Mouse (Mus musculus) gastrocnemius, adult 18-20 months (tissue): Measurements from ENCODE around the gene Gm20605. TPM values are rescaled to one million over a fixed set of nuclear protein-coding genes. Genes with fewer than 3 reads are reported as not detected.

ENCODE experiments used
- DNase-seq: peaks from one replicate; pipeline ENCODE4 v3.0.0; 2021; ENCODE audit warnings: low spot score
- total RNA-seq, 2 experiments: library from RNA; stranded (reverse); gene quantifications; 2 replicates each; pipeline ENCODE4 v1.2.3; 2021

The Gm20605 gene
- total RNA-seq, 2 experiments from 2014 or later = 1.0 to 2.2 TPM

GRCm38 (mm10) chr5:137649669-137650571, 20.9 kb downstream of the Gm20605 start:
- peak; percentile 34 for DNase-seq

- DNase-seq = peak; percentile 80
Measured at GRCm38 (mm10) chr5:137652474-137652873, 23.5 kb downstream of the Gm20605 start.

GRCm38 (mm10) chr5:137653366-137653765, 24.4 kb downstream of the Gm20605 start:
- DNase-seq = no peak

- DNase-seq = no peak
Measured at GRCm38 (mm10) chr5:137654746-137655145, 25.8 kb downstream of the Gm20605 start.

- DNase-seq = peak; percentile 81
Measured at GRCm38 (mm10) chr5:137656977-137657376, 28.0 kb downstream of the Gm20605 start.

GRCm38 (mm10) chr5:137660064-137660688, 31.2 kb downstream of the Gm20605 start:
- peak; percentile 88 for DNase-seq

GRCm38 (mm10) chr5:137663057-137663456, 34.1 kb downstream of the Gm20605 start:
- no peak for DNase-seq

GRCm38 (mm10) chr5:137668971-137669370, 40.0 kb downstream of the Gm20605 start:
- peak; percentile 55 for DNase-seq

GRCm38 (mm10) chr5:137670240-137670639, 41.3 kb downstream of the Gm20605 start:
- DNase-seq = no peak

GRCm38 (mm10) chr5:137671443-137672240, 42.7 kb downstream of the Gm20605 start:
- DNase-seq = peak; percentile 79

GRCm38 (mm10) chr5:137672361-137672760, 43.4 kb downstream of the Gm20605 start:
- DNase-seq = no peak

- no peak for DNase-seq
Measured at GRCm38 (mm10) chr5:137673015-137673414, 44.0 kb downstream of the Gm20605 start.

GRCm38 (mm10) chr5:137674786-137675185, 45.8 kb downstream of the Gm20605 start:
- DNase-seq = no peak

- no peak for DNase-seq
Measured at GRCm38 (mm10) chr5:137677859-137678258, 48.9 kb downstream of the Gm20605 start.

- DNase-seq = no peak
Measured at GRCm38 (mm10) chr5:137678736-137679135, 49.8 kb downstream of the Gm20605 start.

- no peak for DNase-seq
Measured at GRCm38 (mm10) chr5:137679726-137680125, 50.8 kb downstream of the Gm20605 start.

GRCm38 (mm10) chr5:137682526-137682925, 53.6 kb downstream of the Gm20605 start:
- no peak for DNase-seq

- no peak for DNase-seq
Measured at GRCm38 (mm10) chr5:137683388-137684293, 54.7 kb downstream of the Gm20605 start.

- peak; percentile 96 for DNase-seq
Measured at GRCm38 (mm10) chr5:137684294-137685123, 55.5 kb downstream of the Gm20605 start, which contains the start of gene Agfg2. Gene Agfg2 (minus strand): TSS chr5:137684726.

GRCm38 (mm10) chr5:137685653-137686052, 56.7 kb downstream of the Gm20605 start:
- no peak for DNase-seq
